Mouse (Mus musculus) hindbrain, embryonic 16.5 days (tissue): Measurements from ENCODE around the gene Gm42906. TPM values are rescaled to one million over a fixed set of nuclear protein-coding genes. Genes with fewer than 3 reads are reported as not detected.

Experiments
- ATAC-seq: fragments of 200-750 bp; cut with Nextera tagmentation; 2 replicates; pipeline ENCODE4 v1.8.0; 2017; ENCODE audit warnings: moderate TSS enrichment, moderate library complexity
- H3K27ac ChIP-seq: fragments of 300-500 bp; sonication (generic); 2 replicates; pipeline ENCODE4 v1.5.1; 2014; ENCODE audit warnings: low read depth, mild to moderate bottlenecking, control low read depth, low read length, moderate library complexity
- H3K27me3 ChIP-seq: fragments of 300-500 bp; sonication (generic); replicated peaks from 2 replicates; pipeline ENCODE4 v1.6.1; 2014; ENCODE audit warnings: low read length; ENCODE audit not compliant: control insufficient read depth, insufficient read depth
- H3K36me3 ChIP-seq: fragments of 300-500 bp; sonication (generic); 2 replicates; pipeline ENCODE4 v1.6.1; 2014; ENCODE audit warnings: mild to moderate bottlenecking, low read length, moderate library complexity, mixed read lengths; ENCODE audit not compliant: control insufficient read depth, insufficient read depth
- H3K4me1 ChIP-seq: fragments of 300-500 bp; sonication (generic); 2 replicates; pipeline ENCODE4 v1.6.1; 2014; ENCODE audit warnings: low read depth, low read length; ENCODE audit not compliant: control insufficient read depth, insufficient read depth
- H3K4me2 ChIP-seq: fragments of 300-500 bp; sonication (generic); 2 replicates; pipeline ENCODE4 v1.6.1; 2014; ENCODE audit warnings: mild to moderate bottlenecking, low read length, control low read depth, moderate library complexity
- H3K4me3 ChIP-seq: fragments of 300-500 bp; sonication (generic); 2 replicates; pipeline ENCODE4 v1.5.1; 2014; ENCODE audit warnings: mild to moderate bottlenecking, low read length, control low read depth, moderate library complexity
- H3K9ac ChIP-seq: fragments of 300-500 bp; sonication (generic); 2 replicates; pipeline ENCODE4 v1.6.1; 2014; ENCODE audit warnings: low read depth, mild to moderate bottlenecking, control low read depth, low read length, moderate library complexity
- H3K9me3 ChIP-seq: fragments of 300-500 bp; sonication (generic); 2 replicates; pipeline ENCODE4 v1.6.1; 2014; ENCODE audit warnings: mild to moderate bottlenecking, low read length, moderate library complexity; ENCODE audit not compliant: control insufficient read depth
- WGBS: fragments of 180-500 bp; shearing (Covaris S2); extraction: QIAGEN DNeasy Blood & Tissue Kit; methylation state at CpG from one replicate; pipeline ENCODE4 v1.1.7; 2014; 5-methylcytosine and 5-hydroxymethylcytosine counted together
- polyA plus RNA-seq: library from polyadenylated mRNA; unstranded; fragments of >200 nt; fragmentation: Nextera tagmentation; extraction: Ambion mirVana; gene quantifications from 2 replicates; pipeline ENCODE4 v1.2.1, GENCODE M21; 2015

Gm42906 gene
- not detected in 2 replicates for polyA plus RNA-seq

DNA sequence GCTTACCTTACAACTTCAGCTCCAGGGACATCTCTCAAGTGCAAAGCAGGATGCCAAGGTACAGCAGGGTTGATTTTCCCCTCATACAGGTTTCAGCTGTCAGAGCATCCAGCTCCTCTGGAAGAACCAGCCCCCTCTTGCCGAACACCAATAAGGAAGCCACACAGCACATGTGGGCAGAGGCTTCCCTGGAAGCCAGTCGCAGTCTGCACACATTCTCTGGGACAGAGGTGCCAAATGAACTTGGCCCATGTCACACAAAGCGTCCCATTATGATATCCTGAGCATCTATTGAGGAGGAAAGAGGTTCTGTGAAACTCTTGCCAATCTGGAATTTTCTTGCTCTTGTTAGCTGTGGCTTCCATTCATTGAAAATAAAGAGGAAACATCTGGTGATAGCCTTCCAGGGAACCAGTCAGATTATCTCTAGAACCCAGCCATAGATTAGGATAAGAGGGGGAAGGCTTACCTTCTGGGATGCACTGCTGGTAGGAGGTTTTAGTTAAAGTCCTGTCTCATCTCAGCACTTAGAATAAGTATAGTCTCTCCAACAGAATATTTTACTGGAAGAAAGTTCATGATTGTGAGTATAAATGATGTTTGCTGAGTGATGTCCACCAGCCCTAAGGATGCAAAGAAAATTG, at the start of gene Gm42906:
TSS of gene Gm42906 (minus strand) at position 51 of the 644 bp plus-strand sequence.
- Histone ChIP-seq H3K9ac (no peak within 1 kb of the TSS), H3K4me2 (no peak within 1 kb of the TSS), H3K9me3 (no peaks in the 10 kb centered on the region), H3K4me1 (no peaks in the 10 kb centered on the region), H3K27me3 (no peaks in the 10 kb centered on the region), H3K36me3 (no peaks in the 10 kb centered on the region), H3K4me3 (no peak within 1 kb of the TSS), H3K27ac (no peak within 1 kb of the TSS)
- no peak for ATAC-seq
- WGBS, result 68% methylated on average over 3 of the region's 3 CpGs

- Histone ChIP-seq H3K9me3 (no peaks in the 10 kb centered on the region), H3K4me3 (no peak overlapping the region), H3K27me3 (no peaks in the 10 kb centered on the region), H3K27ac (no peak overlapping the region), H3K4me2 (no peak overlapping the region), H3K9ac (no peak overlapping the region), H3K36me3 (no peaks in the 10 kb centered on the region), H3K4me1 (no peaks in the 10 kb centered on the region)
- no peak for ATAC-seq
Observed at GRCm38 (mm10) chr5:151445695-151446094, 17.7 kb upstream of the Gm42906 start.

DNA sequence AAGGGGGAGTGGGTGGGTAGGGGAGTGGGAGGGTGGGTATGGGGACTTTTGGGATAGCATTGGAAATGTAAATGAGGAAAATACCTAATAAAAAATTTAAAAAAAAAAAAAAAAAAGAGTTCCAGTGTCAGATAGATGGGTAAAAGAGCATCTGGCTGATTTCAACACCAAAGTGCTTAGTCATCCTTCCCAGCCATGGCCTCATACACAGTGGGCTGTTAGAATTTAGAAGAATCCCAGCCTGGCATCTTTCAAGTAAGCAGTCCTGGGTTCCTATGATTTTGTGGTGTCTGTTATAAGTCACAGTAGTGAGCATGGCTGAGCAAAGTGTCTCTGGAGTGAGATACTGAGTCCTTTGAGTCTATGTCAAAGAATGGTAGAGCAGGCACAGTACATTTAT, 7.1 kb upstream of the Gm42906 start:
- Histone ChIP-seq H3K4me2 (no peak overlapping the region), H3K4me3 (no peak overlapping the region), H3K36me3 (no peaks in the 10 kb centered on the region), H3K27ac (no peak overlapping the region), H3K9me3 (no peaks in the 10 kb centered on the region), H3K27me3 (no peaks in the 10 kb centered on the region), H3K4me1 (no peaks in the 10 kb centered on the region), H3K9ac (no peak overlapping the region)
- no peak for ATAC-seq

GRCm38 (mm10) chr5:151426466-151426865, 1.5 kb downstream of the Gm42906 start:
- no peaks in the 10 kb centered on the region for H3K27me3 ChIP-seq
- H3K4me1 ChIP-seq, result no peaks in the 10 kb centered on the region
- ATAC-seq, result no peak
- H3K4me3 ChIP-seq, result no peak overlapping the region
- WGBS, result 72% methylated on average over 3 of the region's 3 CpGs
- H3K4me2 ChIP-seq, result no peak overlapping the region
- no peak overlapping the region for H3K9ac ChIP-seq
- no peaks in the 10 kb centered on the region for H3K9me3 ChIP-seq
- no peak overlapping the region for H3K27ac ChIP-seq
- H3K36me3 ChIP-seq, result no peaks in the 10 kb centered on the region

DNA sequence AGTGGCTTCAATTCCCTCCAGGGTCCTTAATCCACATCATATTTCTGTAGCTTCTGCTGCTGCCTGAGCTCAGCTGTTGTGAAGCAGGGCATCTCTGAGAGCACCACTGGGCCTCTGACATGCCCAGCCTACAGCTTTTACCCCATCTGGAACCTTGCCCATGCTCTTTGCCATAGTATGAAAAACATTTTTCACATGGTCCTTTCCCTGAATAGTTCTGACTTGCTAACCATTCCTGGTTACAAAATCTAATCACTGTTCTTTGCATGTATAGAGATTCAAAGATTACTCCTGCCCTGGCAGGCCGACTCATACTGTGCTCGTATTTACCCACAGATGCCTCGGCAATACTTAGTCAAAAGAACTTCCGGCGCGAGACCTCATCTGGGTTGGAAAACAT, 5.3 kb downstream of the Gm42906 start:
- no peak overlapping the region for H3K9ac ChIP-seq
- H3K27ac ChIP-seq, result no peak overlapping the region
- no peak overlapping the region for H3K4me3 ChIP-seq
- H3K4me2 ChIP-seq, result no peak overlapping the region
- H3K27me3 ChIP-seq, result no peaks in the 10 kb centered on the region
- H3K9me3 ChIP-seq, result no peaks in the 10 kb centered on the region
- H3K36me3 ChIP-seq, result no peaks in the 10 kb centered on the region
- no peaks in the 10 kb centered on the region for H3K4me1 ChIP-seq
- ATAC-seq, result no peak
- WGBS, result 92% methylated on average over 6 of the region's 6 CpGs

DNA sequence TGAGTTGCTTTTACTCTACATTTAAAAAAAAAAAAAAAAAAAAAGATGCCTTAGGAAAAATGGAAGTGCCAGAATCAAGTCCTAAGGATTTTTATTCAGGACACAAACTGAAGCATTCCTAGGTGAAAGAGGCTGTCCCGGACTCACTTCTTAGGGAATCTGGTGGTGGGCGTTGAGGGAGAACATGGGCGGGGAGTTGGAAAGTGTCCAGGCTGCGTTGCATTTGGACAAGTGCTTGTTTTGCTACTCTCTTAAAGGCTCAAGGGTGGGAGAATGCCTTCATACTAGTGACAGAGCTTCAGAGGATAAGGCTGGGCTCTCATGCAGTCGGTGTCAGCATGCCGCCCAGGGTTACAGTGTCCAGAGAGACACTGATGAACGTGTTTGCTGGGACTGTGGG, 6.1 kb downstream of the Gm42906 start:
- Histone ChIP-seq H3K27ac (no peak overlapping the region), H3K36me3 (no peaks in the 10 kb centered on the region), H3K4me1 (no peaks in the 10 kb centered on the region), H3K4me2 (no peak overlapping the region), H3K4me3 (no peak overlapping the region), H3K9ac (no peak overlapping the region), H3K9me3 (no peaks in the 10 kb centered on the region), H3K27me3 (no peaks in the 10 kb centered on the region)
- ATAC-seq, result no peak
- 60% methylated on average over 7 of the region's 7 CpGs for WGBS

GRCm38 (mm10) chr5:151418551-151418950, 9.4 kb downstream of the Gm42906 start:
- no peaks in the 10 kb centered on the region for H3K4me1 ChIP-seq
- no peaks in the 10 kb centered on the region for H3K36me3 ChIP-seq
- no peak overlapping the region for H3K4me2 ChIP-seq
- no peak overlapping the region for H3K4me3 ChIP-seq
- no peak overlapping the region for H3K27ac ChIP-seq
- 90% methylated on average over 2 of the region's 2 CpGs for WGBS
- H3K9ac ChIP-seq, result no peak overlapping the region
- H3K27me3 ChIP-seq, result no peaks in the 10 kb centered on the region
- H3K9me3 ChIP-seq, result no peaks in the 10 kb centered on the region
- ATAC-seq, result no peak

DNA sequence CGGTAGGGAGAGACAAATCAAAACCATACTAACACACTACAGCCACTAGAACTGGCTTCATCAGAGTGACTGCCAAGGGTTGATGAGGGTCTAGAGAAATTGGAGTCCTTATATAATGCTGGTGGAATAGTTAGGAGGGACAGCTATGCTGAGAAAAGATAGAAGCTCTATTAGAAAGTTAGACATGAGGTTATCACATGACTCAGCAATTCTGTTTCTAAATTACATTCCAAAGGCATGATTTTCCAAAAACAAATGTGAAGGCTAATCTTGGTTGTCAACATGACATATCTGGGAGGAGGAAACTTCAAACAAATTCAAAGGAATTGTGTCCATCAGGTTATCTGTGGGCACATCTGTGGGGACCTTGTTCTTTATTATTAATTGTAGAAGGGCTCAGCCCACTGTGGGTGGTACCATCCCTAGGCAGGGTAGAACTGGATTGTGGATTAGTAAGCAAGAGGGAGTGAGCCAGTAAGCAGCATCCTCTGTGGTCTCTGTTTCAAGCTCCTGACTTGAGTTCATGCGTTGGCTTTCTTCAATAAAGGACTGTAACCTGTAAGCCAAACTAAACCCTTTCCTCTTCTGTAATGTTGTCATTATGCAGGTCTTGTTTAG, 10.4 kb downstream of the Gm42906 start:
- no peaks in the 10 kb centered on the region for H3K4me1 ChIP-seq
- H3K4me2 ChIP-seq, result no peak overlapping the region
- no peak overlapping the region for H3K27ac ChIP-seq
- WGBS, result 80% methylated on average over 2 of the region's 2 CpGs
- H3K4me3 ChIP-seq, result no peak overlapping the region
- no peak overlapping the region for H3K9ac ChIP-seq
- H3K36me3 ChIP-seq, result no peaks in the 10 kb centered on the region
- no peaks in the 10 kb centered on the region for H3K27me3 ChIP-seq
- no peaks in the 10 kb centered on the region for H3K9me3 ChIP-seq
- no peak for ATAC-seq

DNA sequence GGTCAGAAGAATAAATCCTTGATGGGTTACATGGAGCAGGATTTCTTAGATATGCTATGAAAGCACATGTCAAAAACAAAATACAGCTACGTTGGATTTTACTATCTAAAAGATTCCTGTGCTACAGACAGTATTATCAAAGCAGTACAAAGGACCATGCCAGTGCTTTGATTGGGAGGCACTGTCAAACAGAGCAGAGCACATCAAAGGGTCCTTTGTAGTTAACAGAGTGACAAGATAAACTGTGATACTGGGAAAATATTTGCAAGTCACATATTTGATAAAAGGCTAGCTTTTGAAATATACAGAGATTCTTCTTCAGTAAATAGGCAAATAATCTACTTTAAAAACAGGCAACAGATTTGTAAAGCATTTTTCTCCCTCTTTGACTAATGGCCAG, 11.0 kb downstream of the Gm42906 start:
- H3K27ac ChIP-seq, result no peak overlapping the region
- no peak overlapping the region for H3K4me3 ChIP-seq
- no peaks in the 10 kb centered on the region for H3K27me3 ChIP-seq
- H3K4me1 ChIP-seq, result no peaks in the 10 kb centered on the region
- no peak for ATAC-seq
- no peaks in the 10 kb centered on the region for H3K36me3 ChIP-seq
- WGBS, result 18% methylated on average over 1 of the region's 1 CpGs
- no peaks in the 10 kb centered on the region for H3K9me3 ChIP-seq
- no peak overlapping the region for H3K9ac ChIP-seq
- H3K4me2 ChIP-seq, result no peak overlapping the region
